Mouse (Mus musculus): Measurements from ENCODE around the gene P2rx5. TPM values are rescaled to one million over a fixed set of nuclear protein-coding genes. Genes with fewer than 3 reads are reported as not detected.
A peak's percentile ranks its signal among the peaks of the same experiment; 100 is the strongest.

P2rx5 gene
- total RNA-seq (2021): 10 to 100 TPM; 14.8 to 26.1 TPM
- long read RNA-seq, experiment 1, transcript P2rx5-201 (13 exons, 2,395 nt): major isoform, 10 of 22 reads
- long read RNA-seq, experiment 1, partial matches to known transcripts: 6 of 22 reads
- long read RNA-seq, experiment 1, other reads (novel, unspliced or antisense): 6 of 22 reads
- long read RNA-seq, experiment 2, transcript P2rx5-201 (13 exons, 2,395 nt): major isoform, 22 of 37 reads
- long read RNA-seq, experiment 2, partial matches to known transcripts: 3 of 37 reads
- long read RNA-seq, experiment 2, other reads (novel, unspliced or antisense): 12 of 37 reads

GRCm38 (mm10) chr11:73159957-73160810 lies at the start of gene P2rx5:
TSS of gene P2rx5 (plus strand) at chr11:73160421.
- peak; percentile 76 for DNase-seq

GRCm38 (mm10) chr11:73111414-73111813 lies 48.8 kb upstream of the P2rx5 start:
- no peak for DNase-seq

- no peak for DNase-seq
Measured at GRCm38 (mm10) chr11:73126495-73126894, 33.7 kb upstream of the P2rx5 start.

GRCm38 (mm10) chr11:73131020-73131419 lies 29.2 kb upstream of the P2rx5 start:
- DNase-seq: no peak

- DNase-seq: no peak
Measured at GRCm38 (mm10) chr11:73132999-73133398, 27.2 kb upstream of the P2rx5 start.

GRCm38 (mm10) chr11:73134222-73134621 lies 26.0 kb upstream of the P2rx5 start:
- no peak for DNase-seq

GRCm38 (mm10) chr11:73136587-73136986 lies 23.6 kb upstream of the P2rx5 start:
- no peak for DNase-seq

GRCm38 (mm10) chr11:73137116-73137515 lies 23.1 kb upstream of the P2rx5 start:
- no peak for DNase-seq

GRCm38 (mm10) chr11:73137591-73138501 lies 22.4 kb upstream of the P2rx5 start, which contains the start of gene Haspin:
TSS of gene Haspin (minus strand) at chr11:73138294.
- DNase-seq: peak; percentile 96

- peak; percentile 62 for DNase-seq
Measured at GRCm38 (mm10) chr11:73144261-73144681, 15.9 kb upstream of the P2rx5 start.

GRCm38 (mm10) chr11:73146026-73146974 lies 13.9 kb upstream of the P2rx5 start:
- DNase-seq: peak; percentile 36

GRCm38 (mm10) chr11:73146975-73147365 lies 13.3 kb upstream of the P2rx5 start:
- DNase-seq: no peak

- DNase-seq: peak; percentile 47
Measured at GRCm38 (mm10) chr11:73148209-73148608, 12.0 kb upstream of the P2rx5 start.

- DNase-seq: no peak
Measured at GRCm38 (mm10) chr11:73155071-73155470, 5.2 kb upstream of the P2rx5 start.

GRCm38 (mm10) chr11:73160811-73161200 lies 585 bp downstream of the P2rx5 start:
- DNase-seq: peak; percentile 70

GRCm38 (mm10) chr11:73161616-73162015 lies 1.4 kb downstream of the P2rx5 start:
- no peak for DNase-seq

- no peak for DNase-seq
Measured at GRCm38 (mm10) chr11:73162284-73162683, 2.1 kb downstream of the P2rx5 start.

GRCm38 (mm10) chr11:73168071-73168470 lies 7.8 kb downstream of the P2rx5 start:
- DNase-seq: peak; percentile 60

- DNase-seq: no peak
Measured at GRCm38 (mm10) chr11:73168576-73168975, 8.4 kb downstream of the P2rx5 start.

GRCm38 (mm10) chr11:73169231-73169630 lies 9.0 kb downstream of the P2rx5 start:
- DNase-seq: peak; percentile 72

GRCm38 (mm10) chr11:73172186-73172585 lies 12.0 kb downstream of the P2rx5 start:
- DNase-seq: peak; percentile 72

All from adrenal gland, postnatal 10 days (tissue).